Mouse (Mus musculus) thymus, adult 18-20 months (tissue): ENCODE measurements at regions not wholly inside any gene's neighbourhood (a gene's known extent, or its start where the extent isn't known, plus 50 kb on each side); places are given as distances from the start of the nearest gene placed in this dataset.
"Not testable (repeated sequence)": the region's sequence is repeated elsewhere in the genome, so short reads cannot be mapped to it uniquely, and the experiment has no call there.

Experiments
- DNase-seq, 2 experiments: peaks; one replicate each; pipeline ENCODE4 v3.0.0; 2022; ENCODE audit warnings: mixed read lengths in 2 of 2

DNA sequence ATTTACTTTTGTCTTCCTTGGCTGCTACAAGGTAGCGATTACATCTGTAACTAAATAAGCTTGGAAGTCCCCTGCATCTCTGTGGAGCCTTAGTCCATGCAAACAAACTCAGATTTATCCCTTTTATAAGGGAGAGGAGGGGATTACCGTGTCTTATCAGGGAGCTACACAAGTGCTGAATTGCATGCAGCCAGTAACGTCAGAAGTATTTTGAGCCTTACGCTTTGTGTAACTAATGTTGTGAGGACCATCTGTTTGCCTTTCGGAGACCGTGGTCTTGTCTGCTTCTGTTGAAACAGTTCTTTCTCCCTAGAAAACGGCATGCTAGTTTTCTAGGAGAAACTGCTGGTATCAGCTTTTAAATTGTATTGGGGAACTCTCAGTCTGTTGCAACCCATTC, 58.0 kb upstream of the Dmrta1 start:
- DNase-seq, result no peak

GRCm38 (mm10) chr4:89604721-89605120, 74.5 kb upstream of the Dmrta1 start:
- no peak for DNase-seq

- no peak for DNase-seq
Measured at GRCm38 (mm10) chr4:89575529-89575928, 103.7 kb upstream of the Dmrta1 start.

- DNase-seq, result no peak
Measured at GRCm38 (mm10) chr4:89554711-89555466, 124.3 kb upstream of the Dmrta1 start.

DNA sequence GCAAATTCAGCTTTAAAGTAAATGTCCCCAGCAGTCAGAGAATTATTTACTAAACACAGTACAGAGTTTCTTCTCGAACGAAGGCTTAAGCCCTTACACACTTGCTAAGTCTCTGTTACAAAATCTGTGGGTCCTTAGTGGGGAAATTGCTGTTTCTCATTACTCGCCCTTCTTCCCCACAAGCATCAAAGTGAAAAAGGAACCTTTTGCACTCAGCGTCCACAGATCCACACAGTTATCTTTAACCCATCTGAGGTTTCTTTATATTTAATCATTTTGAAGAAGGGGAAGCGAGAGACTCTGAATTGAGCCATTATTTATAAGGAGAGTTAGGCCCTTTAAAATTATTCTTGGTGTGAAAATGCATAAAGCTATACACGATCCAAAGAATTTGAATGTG, 126.7 kb upstream of the Dmrta1 start:
- no peak for DNase-seq

GRCm38 (mm10) chr4:89550515-89550914, 128.7 kb upstream of the Dmrta1 start:
- DNase-seq, result no peak

DNA sequence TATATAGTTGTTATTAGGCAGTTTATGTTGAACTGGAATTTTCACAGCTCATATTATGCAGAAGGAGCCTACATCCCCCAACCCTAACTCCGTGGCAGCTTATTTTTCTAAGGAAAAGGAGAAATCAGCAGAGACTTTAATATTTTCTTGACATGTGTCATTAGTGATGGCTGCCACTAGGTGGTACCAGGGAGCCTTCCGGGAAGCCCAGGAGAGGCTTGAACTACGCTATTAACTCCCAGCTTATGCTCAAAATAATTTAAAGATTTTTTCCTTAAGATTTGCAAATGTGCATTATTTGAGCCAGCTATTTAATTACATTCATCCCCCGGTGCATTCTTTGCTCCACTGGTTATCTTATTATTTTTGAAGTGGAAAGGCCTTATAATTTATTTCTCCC, 146.8 kb upstream of the Dmrta1 start:
- DNase-seq, result no peak

DNA sequence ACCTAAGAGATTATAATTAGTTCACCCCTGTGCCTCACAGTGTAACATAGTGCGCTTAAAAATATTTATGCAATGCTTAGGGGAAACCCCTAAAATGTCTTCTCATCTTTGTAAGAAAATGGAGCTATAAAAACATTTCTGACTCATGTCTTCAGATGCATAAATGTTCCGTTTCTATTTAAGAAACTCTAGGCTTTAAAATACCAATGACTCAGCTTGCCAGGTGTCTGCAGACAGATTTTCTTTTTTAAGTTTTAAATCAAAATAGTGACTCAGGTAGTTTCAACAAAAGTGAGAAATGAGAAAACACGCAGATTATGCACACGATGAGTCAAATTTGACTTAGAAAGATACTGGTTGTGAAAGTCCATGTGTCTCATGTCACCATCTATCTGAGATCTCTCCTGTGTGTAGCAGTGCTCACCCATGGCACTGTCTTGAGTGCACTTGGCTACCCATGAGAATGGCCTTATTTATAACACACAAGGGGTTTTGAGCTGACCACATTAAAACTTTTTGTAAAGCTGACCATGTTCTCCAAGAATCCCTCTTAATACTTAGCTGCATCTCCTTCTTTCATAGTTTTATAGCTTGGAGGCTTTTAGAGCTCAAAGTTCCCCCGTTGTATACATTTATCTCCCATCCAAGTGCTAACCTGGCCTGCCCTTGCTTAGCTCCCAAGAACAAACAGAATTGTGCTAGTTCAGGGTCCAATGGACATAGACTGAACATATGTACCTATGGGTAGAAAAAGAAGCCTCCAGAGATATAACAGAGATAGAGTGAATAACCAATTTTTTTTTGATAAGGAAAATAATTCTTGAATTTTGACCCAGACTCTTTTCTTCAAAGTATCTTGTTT, 149.0 kb upstream of the Dmrta1 start:
- no peak for DNase-seq

GRCm38 (mm10) chr4:89527966-89528365, 151.3 kb upstream of the Dmrta1 start:
- no peak for DNase-seq

DNA sequence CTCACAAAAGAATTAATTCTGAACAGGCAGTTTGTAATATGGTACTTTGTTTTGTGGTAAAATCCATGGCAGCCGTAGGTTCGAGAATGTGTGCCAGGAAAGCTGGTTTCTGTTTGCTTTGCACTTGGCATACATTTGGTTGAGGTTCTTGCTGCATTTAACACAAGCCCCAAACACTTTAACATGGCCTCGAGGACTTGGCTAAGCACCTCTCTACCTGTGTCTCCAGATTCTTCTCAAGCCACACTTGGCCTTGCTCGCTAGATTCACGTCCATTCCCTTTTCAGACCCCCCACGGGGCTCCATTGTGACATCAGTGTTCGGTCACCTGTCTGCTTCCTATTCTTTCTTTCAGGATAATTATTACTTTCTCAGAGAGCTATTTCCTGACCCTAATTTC, 151.9 kb upstream of the Dmrta1 start:
- DNase-seq, result no peak

GRCm38 (mm10) chr4:89525525-89525924, 153.7 kb upstream of the Dmrta1 start:
- not testable (repeated sequence) for DNase-seq

DNA sequence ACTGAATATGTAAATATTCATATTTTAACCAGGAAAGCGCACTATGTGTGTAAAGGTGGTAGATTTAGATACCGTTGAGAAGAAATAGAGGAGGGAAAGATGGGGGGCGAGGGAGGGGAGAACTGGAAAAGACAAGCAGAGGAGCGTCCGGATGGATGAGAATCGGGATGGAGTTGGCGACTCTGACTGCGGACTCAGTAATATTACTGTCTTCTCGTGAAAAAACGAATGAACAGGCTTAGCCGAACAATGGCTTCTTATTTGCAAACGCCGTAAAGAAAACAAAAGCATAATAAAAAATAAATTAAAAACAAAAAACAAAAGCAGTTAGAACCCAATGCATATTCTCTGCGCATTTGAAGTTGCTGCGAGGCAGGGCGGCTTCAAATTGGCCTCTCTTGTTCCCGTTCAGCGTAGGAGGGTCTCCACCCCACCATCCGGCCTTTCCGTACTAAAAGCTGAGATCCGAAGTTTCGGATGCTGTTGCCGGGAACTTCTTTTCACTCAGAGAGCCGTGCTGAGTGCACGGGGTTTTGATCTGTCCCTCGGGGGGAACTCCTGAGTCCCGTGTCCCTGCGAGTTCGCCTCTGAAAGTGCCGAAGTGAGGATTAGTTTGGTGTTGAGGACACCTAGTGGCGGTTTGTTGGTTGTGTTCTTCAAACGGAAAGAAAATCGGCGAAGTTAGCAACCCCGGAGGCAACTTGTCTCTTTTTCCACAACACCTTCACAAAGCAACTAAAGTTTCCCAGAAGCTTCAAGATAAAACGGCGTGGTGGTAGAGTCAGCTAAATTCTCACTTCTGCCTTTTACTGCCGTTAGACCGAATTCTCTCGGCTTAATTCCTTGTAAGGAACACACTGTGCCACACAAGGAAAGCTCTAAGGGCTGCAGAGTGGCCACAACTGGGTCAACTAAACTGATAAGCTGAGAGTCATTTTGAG, 154.7 kb upstream of the Dmrta1 start:
- DNase-seq, result peak in 1 of 2 experiments; percentile 6

DNA sequence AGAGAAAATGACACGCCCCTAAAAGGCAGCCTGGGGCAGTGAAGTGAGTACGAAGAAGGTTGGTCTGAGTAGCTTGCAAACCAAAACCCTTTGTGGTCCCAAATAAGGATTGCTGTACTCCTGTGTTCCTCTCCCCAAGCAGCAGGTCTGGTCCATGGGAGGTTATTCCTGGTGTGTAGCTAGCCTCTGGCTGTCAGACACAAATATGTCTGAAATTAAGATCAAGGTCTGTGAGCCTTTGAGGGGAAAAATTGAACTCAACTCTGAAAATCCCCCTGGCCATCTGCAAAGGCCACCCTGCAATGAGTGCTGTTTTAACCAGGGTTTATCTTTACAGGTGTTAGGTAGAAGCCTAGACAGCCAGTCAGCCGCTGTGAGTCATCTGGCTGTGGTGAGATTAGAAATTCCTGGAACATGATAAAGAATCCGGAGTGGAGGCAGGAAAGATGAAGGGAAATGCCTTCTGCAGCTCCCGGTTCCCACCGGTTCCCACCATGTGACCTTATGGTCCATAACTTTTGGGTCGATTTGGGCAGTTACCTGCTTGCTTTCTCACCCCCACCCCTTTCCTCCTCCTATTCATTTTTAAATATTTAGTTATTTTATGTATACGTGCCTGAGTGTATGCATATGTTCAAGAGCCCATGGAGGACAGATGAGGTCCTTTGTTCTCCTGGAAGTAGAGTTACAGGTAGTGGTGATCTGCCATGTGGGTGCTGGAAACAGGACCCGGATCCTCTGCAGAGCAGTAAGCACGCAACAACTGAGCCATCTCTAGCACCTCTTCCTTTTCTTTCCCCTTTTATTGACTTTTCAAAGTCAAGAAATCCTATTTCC, 155.6 kb upstream of the Dmrta1 start:
- DNase-seq, result no peak

DNA sequence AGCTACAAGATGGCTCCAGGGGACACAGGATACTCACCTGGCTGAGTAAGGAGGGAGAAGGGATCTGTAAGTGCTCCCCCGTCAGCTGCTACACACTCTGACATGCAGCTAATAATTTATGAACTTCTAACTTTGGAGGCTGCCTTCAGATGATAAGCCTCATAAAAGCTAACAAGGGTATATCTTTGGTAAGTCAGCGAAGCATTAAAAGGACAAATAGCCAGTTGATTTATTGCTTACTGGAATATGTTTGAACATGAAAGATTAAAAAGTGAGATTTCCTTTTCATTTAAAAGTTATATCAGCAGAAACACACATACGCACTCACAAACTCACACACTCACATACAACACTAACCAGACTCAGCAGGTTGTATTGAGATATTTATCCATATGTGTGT, 161.2 kb upstream of the Dmrta1 start:
- DNase-seq, result no peak

GRCm38 (mm10) chr4:89515823-89516411, 163.3 kb upstream of the Dmrta1 start:
- DNase-seq, result no peak

DNA sequence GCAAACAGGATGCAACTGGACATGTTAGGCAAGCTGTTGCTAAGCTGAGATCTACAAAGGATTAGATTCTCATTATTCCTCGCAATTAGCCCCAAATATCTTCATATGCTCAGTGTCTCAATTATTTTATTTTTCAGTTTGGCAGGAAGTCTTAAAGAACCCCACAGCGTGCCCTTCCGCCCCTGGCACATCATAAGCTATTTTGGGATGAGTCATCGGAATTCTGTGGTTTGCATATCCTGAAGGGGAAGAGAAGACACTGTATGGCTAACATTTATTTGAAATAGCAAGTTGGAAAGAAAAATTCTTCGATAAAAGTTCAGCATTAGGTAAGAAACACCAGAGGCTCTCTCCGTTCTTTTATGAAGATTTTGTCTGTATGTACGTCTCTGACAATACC, 164.3 kb upstream of the Dmrta1 start:
- no peak for DNase-seq

DNA sequence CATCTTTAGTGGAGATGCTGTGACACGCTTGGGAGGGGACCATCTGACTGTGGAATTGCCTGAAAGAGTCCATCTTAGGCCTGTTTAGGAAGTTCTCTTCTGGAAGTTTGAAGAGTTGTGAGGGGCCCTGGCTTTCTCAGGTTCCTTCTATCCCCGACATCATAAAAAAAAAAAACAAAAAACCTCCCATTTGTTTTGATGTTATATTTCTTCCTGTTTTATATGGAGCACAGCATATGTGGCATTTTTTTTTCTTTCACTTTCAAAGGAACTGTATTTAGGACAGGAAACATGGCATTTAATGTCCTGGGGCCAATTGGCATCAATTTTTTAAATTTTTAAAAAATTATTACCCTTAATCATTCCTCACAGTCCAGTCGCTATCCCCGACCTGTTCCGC, 168.6 kb upstream of the Dmrta1 start:
- DNase-seq, result no peak

GRCm38 (mm10) chr4:89509655-89510391, 169.4 kb upstream of the Dmrta1 start:
- no peak for DNase-seq

- DNase-seq, result no peak
Measured at GRCm38 (mm10) chr4:89508103-89508763, 171.0 kb upstream of the Dmrta1 start.

GRCm38 (mm10) chr4:89505368-89505819, 173.8 kb upstream of the Dmrta1 start:
- DNase-seq, result no peak
